Mouse (Mus musculus) lung, adult 2 months (tissue): ENCODE results near the gene Npas3.

Source experiments
- CTCF ChIP-seq: fragments of 200-500 bp; IDR thresholded peaks from 2 replicates; pipeline ENCODE4 v1.5.1; 2011; ENCODE audit warnings: mild to moderate bottlenecking, low read length, control low read depth; ENCODE audit not compliant: insufficient read depth
- POLR2A ChIP-seq: fragments of 200-500 bp; IDR thresholded peaks from 2 replicates; pipeline ENCODE4 v1.6.1; 2011; ENCODE audit warnings: low read depth, mild to moderate bottlenecking, control low read depth, low read length, borderline replicate concordance; ENCODE audit errors: extremely low read depth

- TF ChIP-seq POLR2A: no peak
- no peak for TF ChIP-seq CTCF
These were observed 161.2 kb downstream of the Npas3 start for GRCm38 (mm10) chr12:53409711-53410110.
